Mouse (Mus musculus): ENCODE measurements around the gene Hoxd13.

Gene Hoxd13

DNA sequence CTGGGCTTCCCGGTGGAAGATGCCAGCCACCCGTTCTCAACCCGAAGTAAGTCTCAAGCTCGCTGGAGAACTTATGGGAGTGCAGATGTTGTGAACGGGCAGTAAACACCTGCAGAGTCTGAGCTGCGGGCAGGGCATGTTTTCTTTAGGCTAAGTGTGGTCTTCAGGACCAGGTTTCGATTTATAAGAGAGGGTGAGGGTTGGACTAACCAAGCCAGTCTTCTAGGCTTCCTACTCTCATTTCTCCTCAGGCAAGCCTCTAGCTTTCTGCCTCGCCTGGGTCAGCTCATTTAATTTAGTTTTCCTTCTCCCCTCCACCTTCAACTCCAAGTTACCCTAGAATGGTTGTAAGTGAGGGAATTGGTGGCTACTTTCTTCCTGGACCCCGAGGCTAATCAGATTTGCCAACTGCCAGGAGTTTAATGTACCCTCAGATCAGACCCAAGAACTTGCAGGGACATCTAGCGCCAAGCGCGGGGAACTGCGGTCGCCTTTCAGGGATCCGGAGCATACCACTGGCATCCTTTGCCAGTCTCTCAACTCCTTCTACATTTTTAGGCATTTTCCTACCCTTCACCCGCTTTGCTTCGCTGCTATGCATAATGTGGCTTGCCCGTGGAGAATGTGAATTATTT lies 4.7 kb upstream of the Hoxd13 start:
- peak; percentile 74 for DNase-seq

DNA sequence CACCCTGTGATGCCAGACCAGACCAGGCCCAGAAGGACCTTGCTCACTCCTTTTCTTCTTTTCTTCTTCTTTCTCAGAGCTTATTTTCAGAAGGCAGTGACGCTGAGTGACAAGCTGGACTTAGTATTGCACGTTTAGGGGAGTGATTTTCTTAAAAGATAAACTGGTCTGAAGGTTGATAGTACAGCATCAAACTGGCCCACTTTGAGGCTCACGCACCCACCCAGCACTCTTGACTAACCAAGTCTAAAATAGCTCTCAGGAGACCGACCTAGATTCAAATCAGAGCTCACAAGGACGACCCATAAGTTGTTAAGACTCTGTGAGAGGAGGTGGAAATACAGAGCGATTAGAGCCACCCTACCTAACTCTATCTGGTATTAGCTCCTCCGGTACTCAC lies 1.7 kb upstream of the Hoxd13 start:
- peak; percentile 14 for DNase-seq

- peak; percentile 58 for DNase-seq
Observed at GRCm38 (mm10) chr2:74667191-74667841, 794 bp upstream of the Hoxd13 start.

- peak; percentile 61 for DNase-seq
Observed at GRCm38 (mm10) chr2:74668370-74669229, 490 bp downstream of the Hoxd13 start.

DNA sequence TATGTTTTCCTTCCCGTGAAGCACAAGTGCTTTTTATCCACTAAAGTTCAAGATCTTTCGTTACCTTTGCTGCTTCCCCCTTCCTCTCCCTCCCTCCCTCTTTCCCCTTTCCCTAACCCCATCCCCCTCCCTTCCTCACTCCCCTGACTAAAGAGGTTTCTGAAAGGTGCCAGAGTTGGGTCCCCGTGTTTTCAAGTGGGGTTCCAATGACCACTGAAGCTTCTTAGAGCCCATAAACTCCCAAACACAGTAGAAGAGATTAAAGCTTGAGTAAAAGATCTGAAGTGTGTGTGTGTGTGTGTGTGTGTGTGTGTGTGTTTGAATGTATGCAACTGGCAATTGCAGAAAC lies 1.1 kb downstream of the Hoxd13 start:
- no peak for DNase-seq

- peak; percentile 24 for DNase-seq
Observed at GRCm38 (mm10) chr2:74669650-74670235, 1.6 kb downstream of the Hoxd13 start.

DNA sequence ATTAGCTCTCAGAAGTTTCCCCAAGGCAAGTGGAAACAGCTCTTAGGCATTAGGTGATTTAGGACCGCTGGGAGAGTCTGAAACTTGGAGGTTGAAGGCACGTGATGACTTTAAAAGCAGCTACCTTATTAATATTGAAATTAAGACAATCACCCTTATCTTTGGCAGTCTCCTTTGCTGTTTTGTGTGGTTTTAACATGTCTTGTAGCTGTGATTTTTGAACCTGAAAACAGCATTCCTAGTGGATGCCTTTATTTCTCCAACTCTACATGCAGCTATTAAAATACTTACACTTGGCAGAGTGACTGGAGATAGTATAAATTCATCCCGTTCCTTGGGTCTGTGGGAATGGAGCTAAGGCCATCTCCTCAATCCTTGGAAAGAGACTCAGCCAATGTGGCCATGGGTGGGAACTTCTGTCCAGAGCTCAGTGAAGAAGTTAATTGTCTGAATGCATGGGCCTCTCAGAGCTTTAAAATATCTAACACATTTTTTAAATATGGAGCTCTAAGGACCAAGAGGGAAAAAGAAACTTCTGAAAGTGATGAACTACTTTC lies 2.6 kb downstream of the Hoxd13 start:
- DNase-seq = no peak

DNA sequence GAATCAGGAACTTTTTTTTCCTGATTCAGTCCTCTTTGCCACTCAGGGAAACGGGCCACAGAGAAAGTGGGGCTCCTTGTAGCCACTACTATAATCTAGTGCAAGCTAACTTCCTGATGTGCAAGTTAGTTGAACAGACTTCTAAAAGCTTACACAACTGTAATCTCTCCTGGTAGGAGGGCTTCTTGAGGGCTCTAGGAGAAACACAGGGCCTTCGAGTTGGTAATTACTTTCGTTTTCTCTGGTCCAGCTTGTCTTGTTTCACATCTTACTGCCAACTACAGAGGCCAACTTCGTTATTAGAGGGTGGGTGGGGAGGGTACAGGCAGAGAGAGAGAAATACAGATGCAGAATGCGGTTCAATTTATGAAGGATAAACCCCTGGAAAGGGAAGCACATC lies 3.7 kb downstream of the Hoxd13 start:
- DNase-seq = no peak

DNA sequence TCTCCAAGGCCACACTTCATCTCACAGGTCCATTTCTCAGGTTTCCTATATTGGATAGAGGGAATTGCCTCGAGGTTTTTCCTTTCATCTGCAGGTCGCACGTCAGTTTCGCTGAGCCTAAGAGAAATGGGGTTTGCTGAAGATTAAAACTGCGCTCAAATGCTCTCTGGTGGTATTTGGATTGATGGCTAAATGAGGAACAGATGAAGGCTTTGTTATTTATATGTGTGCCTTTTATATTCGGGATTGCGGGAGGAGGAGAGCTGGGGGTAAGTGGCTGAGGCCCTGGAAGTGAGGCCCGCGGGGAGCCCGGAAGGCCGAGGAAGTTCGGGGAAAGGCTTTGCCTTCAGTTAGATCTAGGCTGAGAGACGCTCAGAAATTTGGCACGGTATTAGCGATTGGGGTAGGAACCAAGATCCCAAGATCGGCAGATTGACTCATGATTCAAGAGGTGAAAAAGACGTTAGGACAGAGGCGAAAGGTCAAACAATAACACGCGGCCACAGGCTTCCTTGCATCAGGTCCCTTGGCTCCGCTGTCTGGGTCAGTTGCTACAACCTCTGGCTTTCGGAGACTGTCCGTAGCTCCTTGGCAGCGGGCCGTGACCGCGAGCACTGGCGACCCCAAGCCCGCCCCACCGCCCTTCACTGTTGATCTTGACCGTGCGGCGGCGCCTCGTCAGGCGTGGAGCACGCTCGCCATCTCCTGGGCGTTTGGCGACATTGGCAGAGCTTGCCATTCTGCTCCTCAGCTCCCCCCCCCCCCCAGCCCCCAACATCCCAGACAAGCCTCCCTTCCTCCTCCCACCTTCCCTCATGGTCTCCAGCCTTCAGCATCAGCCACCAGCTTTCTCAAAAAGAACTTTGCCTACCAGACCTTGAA lies 4.6 kb downstream of the Hoxd13 start:
- DNase-seq = no peak

GRCm38 (mm10) chr2:74673835-74674425 lies 5.8 kb downstream of the Hoxd13 start:
- DNase-seq = no peak

DNA sequence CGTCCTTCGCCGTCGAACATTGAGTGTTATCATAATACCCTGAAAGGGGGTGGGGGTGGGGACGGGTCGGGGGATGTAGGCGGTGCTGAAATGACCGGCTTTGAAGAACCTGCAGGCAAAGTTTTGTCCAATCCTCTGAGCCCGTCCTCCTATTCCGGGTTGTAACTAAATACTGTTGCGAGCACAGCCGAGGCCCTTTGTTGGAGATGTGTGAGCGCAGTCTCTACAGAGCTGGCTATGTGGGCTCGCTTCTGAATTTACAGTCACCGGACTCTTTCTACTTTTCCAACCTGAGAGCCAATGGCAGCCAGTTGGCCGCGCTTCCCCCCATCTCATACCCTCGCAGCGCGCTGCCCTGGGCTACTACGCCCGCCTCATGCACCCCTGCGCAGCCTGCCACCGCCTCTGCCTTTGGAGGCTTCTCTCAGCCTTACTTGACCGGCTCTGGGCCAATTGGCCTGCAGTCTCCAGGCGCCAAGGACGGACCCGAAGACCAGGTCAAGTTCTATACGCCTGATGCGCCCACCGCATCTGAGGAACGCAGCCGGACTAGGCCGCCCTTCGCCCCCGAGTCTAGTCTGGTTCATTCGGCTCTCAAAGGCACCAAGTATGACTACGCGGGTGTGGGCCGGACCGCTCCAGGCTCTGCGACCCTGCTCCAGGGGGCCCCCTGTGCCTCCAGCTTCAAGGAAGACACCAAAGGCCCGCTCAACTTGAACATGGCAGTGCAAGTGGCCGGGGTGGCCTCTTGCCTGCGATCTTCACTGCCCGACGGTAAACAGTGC lies 7.0 kb downstream of the Hoxd13 start, which contains the start of gene Hoxd12:
TSS of gene Hoxd12 (plus strand) at position 133 of the 785 bp plus-strand sequence.
- DNase-seq = no peak

DNA sequence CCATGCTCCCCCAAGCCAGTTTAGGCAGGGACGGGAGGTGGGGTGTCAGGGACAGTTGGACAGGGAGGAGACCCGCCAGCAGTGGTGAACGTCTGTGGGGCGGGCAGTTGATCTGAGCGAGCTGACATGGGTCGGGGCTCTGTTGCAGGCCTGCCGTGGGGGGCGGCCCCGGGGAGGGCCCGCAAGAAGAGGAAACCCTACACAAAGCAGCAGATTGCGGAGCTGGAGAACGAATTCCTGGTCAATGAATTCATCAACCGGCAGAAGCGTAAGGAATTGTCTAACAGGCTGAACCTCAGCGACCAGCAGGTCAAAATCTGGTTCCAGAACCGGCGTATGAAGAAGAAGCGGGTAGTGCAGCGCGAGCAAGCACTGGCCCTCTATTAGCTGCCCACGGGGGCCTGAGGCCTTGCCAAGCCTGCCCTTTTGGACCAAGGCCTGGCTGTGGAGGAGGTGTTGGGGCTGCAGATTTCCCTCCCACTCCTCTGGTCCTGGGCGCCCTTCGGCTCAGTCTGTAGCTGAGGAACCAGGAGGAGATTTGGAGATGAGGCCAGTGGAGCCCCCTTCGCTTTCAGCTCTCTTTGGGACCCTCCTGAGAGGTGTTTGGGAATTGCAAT lies 7.7 kb downstream of the Hoxd13 start:
- no peak for DNase-seq

GRCm38 (mm10) chr2:74676376-74677052 lies 8.4 kb downstream of the Hoxd13 start:
- no peak for DNase-seq

GRCm38 (mm10) chr2:74677106-74677505 lies 9.0 kb downstream of the Hoxd13 start:
- no peak for DNase-seq

GRCm38 (mm10) chr2:74678891-74679595 lies 10.9 kb downstream of the Hoxd13 start, which contains the start of gene Hoxd11:
Gene Hoxd11, plus strand, starts transcription at chr2:74679557.
- DNase-seq = no peak

- no peak for DNase-seq
Observed at GRCm38 (mm10) chr2:74679596-74679971, 11.5 kb downstream of the Hoxd13 start.

DNA sequence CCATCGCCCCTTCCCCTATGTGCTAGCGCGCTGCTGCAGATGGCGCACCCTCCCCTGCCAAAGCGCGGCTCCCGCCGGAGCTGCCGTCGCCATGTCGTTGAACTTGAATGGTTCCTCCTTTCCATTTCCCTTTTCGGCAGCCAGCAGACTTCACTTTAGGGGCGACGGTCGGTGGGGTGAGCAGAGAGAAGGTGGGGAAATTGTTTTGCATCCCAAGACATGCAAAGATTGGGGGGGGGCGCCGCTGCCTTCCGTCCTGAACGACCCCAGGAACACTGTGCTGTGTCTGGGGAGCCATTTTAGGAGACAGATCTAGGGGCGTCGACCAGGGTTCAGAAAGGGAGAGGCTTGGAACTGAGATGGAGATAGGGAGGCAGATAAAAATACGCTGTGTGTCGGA lies 11.9 kb downstream of the Hoxd13 start:
- no peak for DNase-seq

- no peak for DNase-seq
Observed at GRCm38 (mm10) chr2:74680561-74681398, 12.7 kb downstream of the Hoxd13 start.

Data from kidney, adult 18-20 months (tissue).